Mouse (Mus musculus) testis, postnatal 10 days (tissue): ENCODE measurements at regions not wholly inside any gene's neighbourhood (a gene's known extent, or its start where the extent isn't known, plus 50 kb on each side); places are given as distances from the start of the nearest gene placed in this dataset.

Experiments used
- DNase-seq: peaks from one replicate; pipeline ENCODE4 v3.0.0; 2021; ENCODE audit warnings: low spot score

DNA sequence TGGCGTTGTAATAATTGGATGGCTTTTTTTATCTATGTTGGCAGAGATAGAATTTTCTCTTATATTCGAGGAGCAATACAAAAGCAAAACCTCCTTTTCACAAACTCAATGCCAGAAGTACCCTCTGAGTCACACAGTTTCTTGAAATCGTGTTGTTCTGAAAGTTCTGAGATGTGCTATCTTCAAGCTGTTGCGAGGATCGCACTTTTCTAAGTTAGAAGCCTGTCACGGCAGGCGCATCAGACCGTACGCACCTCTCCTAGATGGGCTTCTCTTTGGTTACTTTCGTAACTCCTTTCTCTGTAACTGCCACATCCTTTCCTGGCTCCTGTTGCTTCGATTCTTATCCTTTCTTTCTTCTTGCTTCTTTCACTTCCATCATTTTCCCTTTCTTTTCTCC is 271.2 kb upstream of the Arrdc3 start:
- no peak for DNase-seq

DNA sequence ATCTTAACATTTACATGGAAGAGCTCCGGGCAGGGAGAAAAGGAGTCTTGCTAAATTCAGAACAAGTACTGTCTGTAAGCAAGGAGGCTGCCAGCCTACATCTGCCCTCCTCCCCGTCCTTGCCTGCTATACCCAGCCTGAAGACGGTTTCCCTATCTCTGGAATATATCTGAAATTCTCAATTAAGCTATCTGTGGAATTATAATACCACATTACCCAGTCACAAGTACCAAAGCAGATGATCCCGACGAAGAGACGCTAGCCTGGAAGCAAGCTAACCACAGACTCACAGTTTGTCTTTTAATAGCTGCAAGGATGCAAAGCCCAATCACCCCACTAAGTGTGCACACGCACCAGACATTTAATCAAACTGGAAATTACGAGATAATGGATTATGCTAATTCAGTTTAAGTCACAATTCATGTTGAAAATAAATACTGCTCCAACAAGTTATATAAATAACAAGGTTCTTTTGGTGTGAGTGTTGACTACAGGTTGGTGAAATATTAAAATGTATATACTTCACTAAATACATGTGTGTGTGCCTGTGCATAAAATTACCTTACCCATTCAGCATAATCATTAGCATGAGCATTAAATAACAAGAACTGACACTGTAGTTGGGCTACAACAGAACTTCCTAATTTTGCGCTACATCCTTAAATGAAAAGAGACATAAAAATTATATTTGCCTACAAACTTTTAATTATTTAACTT is 269.9 kb upstream of the Arrdc3 start:
- DNase-seq, result no peak

DNA sequence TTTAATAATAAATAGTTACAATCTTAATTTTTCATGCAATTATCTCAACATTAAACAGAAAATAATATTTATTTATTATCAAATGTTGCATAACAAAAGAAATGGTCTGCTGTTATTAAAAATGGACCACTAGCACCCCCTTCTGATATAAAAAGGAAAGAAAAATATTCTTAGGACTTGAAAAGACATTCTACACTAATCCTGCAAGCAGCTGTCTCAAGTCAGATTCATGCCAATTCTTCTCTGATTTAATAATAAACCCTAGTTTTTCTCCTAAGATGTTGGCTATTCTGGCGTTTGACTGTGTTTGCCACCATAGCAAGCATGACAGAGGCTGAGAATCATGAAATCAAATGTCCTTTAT is 269.3 kb upstream of the Arrdc3 start:
- no peak for DNase-seq

DNA sequence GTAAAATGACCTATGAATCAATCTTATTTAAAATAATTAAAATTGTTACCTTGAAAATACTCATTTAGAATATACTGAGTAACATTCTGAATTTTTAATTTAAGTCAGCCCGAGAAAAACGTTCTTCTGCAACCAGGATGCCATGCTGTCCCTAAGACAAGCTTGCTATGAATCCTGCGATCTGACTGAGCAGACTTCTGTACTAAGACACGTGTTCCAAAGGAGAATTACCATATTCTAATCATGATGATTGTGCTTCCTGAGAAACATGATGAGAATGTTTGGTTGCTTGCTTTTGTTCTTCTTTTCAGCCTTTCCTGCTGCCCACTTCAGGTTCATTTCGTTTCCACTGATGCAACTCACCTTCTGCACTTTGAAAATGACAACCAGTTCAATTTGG is 268.2 kb upstream of the Arrdc3 start:
- no peak for DNase-seq

DNA sequence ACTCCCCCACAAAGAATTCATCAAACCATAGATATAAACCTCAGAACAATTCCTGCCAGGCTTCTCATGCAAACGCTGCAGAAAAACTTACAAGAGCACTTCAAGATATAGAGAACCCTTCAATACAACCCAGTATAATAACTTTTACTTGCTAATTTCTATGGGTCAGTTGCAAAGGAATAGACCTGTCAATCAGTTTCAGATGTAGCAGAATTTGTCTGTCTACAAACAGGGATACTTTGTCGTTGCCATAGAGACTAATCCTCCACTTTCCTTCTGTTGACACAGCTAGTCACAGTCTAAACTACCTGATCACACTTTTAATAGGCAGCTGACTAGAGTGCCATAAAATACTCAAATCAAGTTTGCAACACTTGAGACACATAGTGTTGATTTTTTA is 260.2 kb upstream of the Arrdc3 start:
- DNase-seq, result no peak

DNA sequence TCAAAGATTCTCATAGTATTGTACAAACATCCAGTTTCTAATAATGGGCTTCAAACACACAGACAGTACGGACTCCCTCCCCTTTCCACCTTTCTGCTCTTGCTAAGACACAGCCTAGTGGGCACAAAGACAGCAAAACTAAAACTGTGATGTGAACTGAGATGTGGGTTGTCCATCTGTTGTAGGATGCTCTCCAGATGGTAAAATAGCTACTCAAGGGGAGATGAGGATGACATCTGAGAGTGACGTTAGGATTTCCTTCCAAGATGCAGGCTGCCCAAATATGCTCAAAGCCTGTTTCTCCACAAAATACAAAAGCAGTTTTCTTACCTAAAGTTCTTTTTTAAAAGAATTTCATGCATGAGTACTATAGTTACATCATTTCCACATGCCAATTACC is 241.8 kb upstream of the Arrdc3 start:
- DNase-seq, result no peak

DNA sequence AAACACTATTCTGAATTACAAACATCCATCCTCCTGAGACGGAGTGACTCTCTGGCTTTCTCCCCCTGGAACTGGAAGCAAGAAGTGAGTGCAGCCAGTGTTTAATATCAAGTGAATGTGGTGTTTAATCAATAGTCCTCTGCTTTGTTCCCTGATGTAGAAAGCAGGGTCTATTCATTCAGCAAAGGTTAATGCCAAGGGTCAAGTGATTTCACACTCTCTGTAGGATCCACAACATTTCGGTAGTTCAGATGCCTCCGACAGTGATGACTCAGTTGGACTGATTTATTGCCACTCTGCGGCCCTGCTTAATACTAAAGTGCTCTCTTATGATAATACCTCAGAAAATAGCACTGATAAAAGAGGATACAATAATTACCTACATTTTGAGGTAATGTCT is 235.6 kb upstream of the Arrdc3 start:
- DNase-seq, result no peak

DNA sequence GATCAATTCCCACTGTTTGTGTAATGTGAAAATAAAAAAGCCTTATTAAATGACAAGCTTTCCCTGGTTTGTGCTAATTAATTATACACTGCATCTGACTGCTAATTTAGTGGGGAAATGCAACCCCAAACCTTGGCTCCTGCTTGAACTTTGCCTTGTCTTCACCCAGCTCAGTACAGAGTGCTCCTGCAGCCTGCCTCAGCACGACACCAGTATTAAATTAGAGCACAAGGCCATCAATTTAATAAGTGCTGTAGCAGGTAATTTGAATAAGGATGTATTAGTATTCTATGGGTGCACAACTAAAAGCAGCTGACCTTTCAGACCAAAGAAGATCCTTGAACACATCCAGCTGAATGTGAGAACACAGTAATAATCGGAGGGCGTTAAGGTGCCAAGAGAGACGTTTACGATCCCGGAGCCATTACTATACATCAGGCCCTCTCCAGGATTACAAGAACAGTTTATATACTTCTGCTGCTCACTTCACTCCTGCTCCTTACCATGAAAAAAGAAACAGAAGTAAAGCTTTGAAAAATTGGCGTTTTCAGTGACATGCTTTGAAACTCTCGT is 230.1 kb upstream of the Arrdc3 start:
- no peak for DNase-seq

DNA sequence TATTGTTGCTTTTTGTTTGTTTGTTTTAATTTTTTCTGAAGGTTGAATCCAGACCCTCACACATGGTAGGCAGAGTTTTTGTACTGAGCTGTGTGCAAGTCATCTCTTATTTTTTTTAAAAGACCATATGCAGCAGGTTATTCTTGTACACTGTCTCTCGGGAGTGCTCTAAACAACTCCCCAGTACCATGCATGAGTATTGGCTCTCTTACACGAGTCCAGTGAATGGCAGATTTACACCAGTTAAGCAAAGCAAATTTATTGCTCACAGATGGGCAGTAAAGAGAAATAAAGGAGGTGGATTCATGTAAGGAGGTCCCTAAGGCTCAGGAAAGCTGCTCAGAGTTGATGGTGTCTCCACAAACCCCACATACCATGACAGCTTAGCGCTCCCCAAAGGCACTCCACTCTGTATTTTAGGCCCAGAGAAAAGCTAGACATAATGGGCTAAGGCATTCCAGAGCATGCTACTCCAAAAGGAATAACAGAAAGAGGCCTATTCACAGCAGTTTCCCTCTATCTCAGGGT is 216.9 kb upstream of the Arrdc3 start:
- DNase-seq, result no peak

DNA sequence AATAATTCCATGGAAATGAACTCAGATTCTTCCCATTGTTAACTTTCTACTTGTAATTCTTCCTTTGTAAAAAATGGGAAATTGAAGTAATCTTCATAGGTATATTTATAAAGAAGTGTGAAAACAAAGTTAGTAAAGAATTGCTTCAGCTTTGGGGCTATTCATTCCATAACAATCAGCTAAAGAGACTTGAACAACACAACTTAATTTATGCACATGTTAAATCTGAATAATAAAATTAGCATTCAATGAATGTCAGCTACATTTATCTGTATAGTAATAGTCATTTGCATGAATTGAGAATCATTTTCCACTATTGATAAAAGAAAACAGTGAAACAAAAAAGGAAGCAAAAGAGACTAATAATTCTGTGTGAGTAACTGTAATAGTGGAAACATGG is 193.3 kb upstream of the Arrdc3 start:
- no peak for DNase-seq

DNA sequence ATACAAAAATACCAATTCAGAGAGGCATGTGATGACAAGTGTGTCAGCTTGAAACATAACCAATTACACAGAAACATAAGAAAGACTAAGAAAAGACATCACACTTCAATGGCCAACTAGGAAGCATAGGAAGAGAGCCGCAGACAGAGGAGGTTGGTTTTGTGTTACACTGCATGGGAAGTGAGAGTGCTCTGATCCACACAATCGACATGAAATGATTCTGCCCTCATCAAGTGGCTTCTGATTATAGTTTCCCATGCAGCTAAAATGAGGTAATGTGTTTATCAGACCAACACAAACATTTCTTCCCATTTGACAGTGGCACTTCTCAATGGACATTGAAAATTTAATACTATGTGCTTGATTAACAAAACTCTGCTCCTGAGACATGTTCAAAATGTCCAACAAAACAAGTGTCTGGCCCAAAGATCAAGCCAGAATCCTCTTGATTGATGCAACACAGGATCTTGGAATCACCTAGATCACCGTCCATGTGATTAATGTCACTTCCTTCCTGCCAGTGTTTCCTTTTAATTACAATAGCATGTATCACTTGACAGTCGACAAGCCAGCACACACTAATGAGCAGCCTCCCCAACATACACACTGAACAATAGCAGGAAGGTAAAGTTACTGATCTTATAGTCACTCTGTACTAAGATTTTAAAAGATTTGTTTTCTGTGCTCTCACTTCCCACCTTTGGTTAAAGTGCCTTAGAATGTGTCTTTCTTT is 192.4 kb upstream of the Arrdc3 start:
- DNase-seq, result no peak

DNA sequence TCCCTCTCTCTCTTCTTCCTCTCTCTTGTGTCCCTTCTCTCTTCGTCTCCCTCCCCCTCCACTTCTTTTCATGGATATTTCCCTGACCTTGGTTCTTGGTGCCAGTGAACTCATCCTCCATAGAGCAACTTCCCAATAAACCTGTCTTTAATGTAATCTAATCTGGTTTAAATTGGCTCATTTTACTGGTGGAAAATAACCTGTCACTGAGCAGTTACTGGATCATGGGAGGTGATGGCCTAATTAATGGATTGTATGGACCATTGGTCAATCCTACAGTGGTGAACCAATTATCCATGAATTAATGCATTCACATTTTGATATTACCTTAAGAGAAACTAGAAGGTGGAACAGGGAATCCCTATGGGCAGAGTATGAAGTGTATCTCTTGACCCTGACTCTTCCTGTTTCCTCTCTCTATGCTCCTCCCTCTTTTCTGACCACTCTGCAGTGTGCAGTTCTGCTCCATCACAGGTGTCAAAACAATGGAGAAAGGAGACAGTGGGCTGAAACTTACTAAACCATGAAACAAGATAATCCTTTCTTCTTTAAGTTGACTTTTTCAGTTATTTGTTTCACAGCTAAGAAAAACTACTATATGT is 187.5 kb upstream of the Arrdc3 start:
- DNase-seq, result no peak

DNA sequence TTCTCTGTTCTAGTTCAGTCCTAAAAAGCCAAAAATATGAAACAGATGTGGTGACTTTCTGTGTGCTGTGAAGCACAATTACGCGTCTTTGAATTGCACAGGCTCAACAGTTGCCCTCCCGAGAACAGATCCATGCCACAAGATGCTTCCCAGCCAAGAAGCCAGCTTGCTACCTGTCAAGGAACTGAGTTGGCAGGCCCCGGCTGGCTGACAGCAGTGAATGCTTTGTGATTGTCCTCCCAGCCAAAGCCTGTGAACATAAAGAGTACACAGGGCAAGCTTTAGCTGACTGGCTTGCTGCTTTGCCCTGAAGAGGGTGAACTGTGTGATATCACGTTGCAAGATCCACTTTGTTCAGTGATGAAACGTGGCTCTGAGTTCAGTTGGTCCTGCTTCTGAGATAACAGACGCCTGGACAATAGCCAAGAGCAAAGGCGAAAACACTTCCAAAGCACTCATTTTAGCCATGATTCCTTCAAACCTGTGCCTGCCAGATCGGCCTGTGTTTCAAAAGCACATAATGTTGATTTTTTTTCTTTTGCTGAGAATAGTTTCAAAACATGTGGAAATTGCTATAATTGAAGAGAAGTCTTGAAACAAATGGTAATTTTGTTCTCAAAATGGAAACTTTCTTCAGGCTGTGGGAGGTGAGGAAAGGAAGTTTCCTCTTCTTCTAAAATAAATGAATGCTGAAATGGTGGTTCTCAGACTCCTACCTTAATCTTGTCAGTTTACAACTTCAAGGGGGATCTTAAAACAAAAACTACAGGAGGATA is 173.5 kb upstream of the Arrdc3 start:
- DNase-seq, result no peak

DNA sequence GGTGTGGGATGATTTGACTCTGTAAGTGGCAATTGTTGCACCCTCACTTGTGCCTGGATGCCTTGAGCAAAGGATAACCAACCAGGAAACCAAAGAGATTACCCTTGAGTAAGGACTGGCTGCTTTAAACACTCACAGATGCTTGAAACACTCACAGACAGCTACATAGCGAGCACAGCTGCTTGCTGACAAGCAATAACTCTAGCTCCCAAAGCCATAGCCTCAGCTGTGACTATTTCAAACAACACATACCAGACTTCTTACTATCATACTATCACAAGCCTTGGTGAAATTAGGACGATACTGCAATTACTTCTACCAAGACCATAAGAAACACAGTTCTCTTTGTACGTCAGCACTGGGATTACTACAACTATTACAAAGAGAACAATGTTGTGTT is 163.9 kb upstream of the Arrdc3 start:
- DNase-seq, result no peak

DNA sequence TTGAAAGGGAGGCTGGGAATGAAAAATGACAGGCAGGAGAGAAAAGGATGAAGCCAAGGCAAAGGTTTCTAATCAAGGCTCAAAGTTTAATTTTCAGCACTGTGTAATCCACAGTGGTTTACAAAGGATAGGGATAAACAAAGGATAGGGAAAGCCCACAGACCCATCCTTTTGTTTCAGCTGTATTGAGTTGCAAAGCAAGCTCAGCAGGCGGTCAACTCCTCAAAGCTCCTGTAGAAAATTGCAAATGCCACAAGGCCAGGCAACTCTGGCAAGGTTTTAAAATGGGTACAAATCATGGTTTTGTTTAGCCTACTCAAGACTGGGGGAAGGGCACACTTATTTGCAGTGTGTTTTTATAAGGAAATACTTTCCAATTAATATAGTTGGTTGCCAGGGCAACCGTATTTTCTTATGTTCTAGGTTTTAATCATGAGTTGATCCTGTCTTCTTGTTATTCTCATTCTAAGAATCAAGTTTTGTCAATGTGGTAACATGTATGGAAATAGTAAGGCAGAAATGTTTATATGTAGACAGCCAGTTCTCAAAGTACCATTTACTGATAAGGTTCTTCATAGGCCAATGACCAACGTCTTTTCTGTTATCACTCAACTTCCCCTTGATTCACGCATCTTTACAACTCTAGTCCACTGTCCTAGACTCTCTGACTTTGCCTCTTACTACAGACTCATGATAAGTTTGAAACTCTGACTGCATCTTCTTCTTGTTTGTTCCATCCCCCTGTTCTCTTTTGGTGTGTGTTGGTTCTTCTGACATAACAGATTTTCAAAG is 159.8 kb upstream of the Arrdc3 start:
- DNase-seq, result no peak

DNA sequence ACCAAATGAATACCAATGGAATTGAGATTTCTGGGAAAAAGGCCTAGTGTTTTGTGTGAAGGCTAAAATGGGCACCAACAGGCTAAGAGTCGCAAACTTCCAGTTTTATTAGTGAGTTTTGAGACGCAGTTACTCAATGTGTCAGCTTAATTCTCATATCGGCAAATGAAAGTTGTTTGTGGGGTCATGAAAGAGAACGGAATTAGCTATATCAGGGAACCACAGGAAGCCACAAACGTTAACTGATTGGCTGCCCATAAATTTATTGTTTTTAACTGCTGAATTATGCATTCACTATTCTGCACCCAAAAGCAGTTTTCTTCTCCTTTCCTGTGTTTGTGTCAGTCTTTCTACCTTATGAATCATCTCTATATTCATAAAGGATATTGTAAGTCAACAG is 154.0 kb upstream of the Arrdc3 start:
- DNase-seq, result no peak

DNA sequence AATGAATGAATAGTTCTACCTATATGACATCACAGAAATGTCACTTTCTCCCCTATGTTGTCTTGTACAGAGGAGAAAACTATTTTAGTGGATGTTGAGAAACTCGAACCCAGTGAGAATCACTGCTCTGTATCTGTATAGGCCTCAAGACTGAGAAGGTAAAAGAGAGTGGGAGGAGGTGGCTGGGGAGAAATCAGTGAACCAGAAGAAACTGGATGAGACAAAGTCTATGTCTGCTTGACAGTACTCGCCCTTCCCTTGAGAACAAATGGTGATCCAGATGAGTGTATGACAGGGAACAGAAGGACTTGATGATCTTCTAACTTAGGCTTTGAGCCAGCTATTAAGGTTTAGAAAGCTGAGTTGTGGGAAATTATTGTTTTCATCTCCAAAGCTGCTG is 137.2 kb upstream of the Arrdc3 start:
- no peak for DNase-seq

DNA sequence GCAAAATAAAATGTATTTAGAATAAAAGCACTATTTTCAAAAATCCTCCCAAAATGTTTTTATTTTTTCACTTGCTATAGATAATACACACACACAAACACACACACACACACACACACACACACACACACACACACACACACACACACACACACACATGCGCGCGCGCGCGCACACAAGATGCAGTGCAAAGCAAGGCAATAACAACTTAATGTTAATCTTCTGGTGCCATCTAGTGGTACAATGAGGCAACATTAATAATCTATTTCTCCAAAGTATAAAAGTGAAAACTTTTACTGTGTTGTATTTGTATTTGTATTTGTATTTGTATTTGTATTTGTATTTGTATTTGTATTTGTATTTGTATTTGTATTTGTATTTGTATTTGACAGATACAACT is 136.2 kb upstream of the Arrdc3 start:
- DNase-seq, result peak; percentile 45
